Mouse (Mus musculus) intestine, embryonic 14.5 days (tissue): Measurements from ENCODE around the gene Zfp30. TPM values are rescaled to one million over a fixed set of nuclear protein-coding genes. Genes with fewer than 3 reads are reported as not detected.

ENCODE experiments used
- ATAC-seq: fragments of 200-750 bp; cut with Nextera tagmentation; replicated peaks from 2 replicates; pipeline ENCODE4 v1.8.0; 2017; ENCODE audit warnings: low read depth, moderate number of reproducible peaks, moderate TSS enrichment, moderate library complexity; ENCODE audit not compliant: low FRiP score, low TSS enrichment
- DNase-seq: peaks from one replicate; pipeline ENCODE4 v3.0.0-alpha.2; 2018; ENCODE audit warnings: low spot score
- H3K27ac ChIP-seq: fragments of 300-500 bp; sonication (generic); 2 replicates; pipeline ENCODE4 v1.5.1; 2014; ENCODE audit warnings: low read depth, mild to moderate bottlenecking, control low read depth
- H3K27me3 ChIP-seq: fragments of 300-500 bp; sonication (generic); replicated peaks from 2 replicates; pipeline ENCODE4 v1.6.1; 2014; ENCODE audit warnings: low read length, control low read depth; ENCODE audit not compliant: control insufficient read depth, insufficient read depth
- H3K36me3 ChIP-seq: fragments of 300-500 bp; sonication (generic); 2 replicates; pipeline ENCODE4 v1.6.1; 2014; ENCODE audit warnings: low read length, control low read depth; ENCODE audit not compliant: control insufficient read depth, insufficient read depth
- H3K4me1 ChIP-seq: fragments of 300-500 bp; sonication (generic); replicated peaks from 2 replicates; pipeline ENCODE4 v1.6.1; 2014; ENCODE audit warnings: low read length, control low read depth, mixed read lengths; ENCODE audit not compliant: control insufficient read depth, insufficient read depth
- H3K4me2 ChIP-seq: fragments of 300-500 bp; sonication (generic); 2 replicates; pipeline ENCODE4 v1.6.1; 2014; ENCODE audit warnings: low read length
- H3K4me3 ChIP-seq: fragments of 300-500 bp; sonication (generic); 2 replicates; pipeline ENCODE4 v1.5.1; 2014; ENCODE audit warnings: low read depth, low read length, control low read depth, mixed read lengths
- H3K9ac ChIP-seq: fragments of 300-500 bp; sonication (generic); 2 replicates; pipeline ENCODE4 v1.6.1; 2014; ENCODE audit warnings: mild to moderate bottlenecking, low read length
- H3K9me3 ChIP-seq: fragments of 300-500 bp; sonication (generic); 2 replicates; pipeline ENCODE4 v1.6.1; 2016; ENCODE audit warnings: low read length, control low read depth; ENCODE audit not compliant: control insufficient read depth
- WGBS: fragments of 180-500 bp; shearing (Covaris S2); extraction: QIAGEN DNeasy Blood & Tissue Kit; methylation state at CpG from one replicate; pipeline ENCODE4 v1.1.7; 2014; 5-methylcytosine and 5-hydroxymethylcytosine counted together
- polyA plus RNA-seq: library from polyadenylated mRNA; unstranded; fragments of >200 nt; fragmentation: Nextera tagmentation; extraction: Ambion mirVana; gene quantifications from 2 replicates; pipeline ENCODE4 v1.2.1, GENCODE M21; 2014

The Zfp30 gene
- polyA plus RNA-seq, 1 experiment from 2014 or later, result 6.9 TPM

DNA sequence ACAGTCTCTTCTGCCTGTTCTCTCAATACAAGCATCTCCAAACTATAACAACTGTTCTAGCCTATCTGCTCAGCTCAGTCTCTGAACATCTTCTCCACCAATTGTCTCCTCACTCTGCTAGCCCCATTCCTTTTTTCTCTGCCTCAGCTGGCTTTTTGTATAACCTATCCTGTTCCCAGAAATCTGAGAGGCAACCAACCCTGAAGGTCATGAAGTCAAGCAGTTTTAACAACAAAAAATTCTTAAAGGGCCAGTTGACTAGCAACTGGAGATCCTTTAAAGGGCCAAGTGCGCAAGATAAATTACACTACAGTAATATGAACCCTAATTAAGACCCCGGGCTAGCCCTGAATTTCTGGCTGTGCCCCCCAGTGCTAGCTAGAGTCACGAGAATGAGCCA lies 9.4 kb upstream of the Zfp30 start:
- peaks cover 80% of the 10 kb centered on the region for H3K36me3 ChIP-seq
- no peak overlapping the region for H3K27ac ChIP-seq
- no peaks in the 10 kb centered on the region for H3K27me3 ChIP-seq
- 96% methylated on average over 3 of the region's 3 CpGs for WGBS
- no peak overlapping the region for H3K9ac ChIP-seq
- 0 out of 2 replicates have a peak, but pooled peaks cover 5% of the 10 kb centered on the region for H3K9me3 ChIP-seq
- ATAC-seq, result no peak
- H3K4me1 ChIP-seq, result peaks cover 5% of the 10 kb centered on the region; the same call in 1 of the 2 replicates
- H3K4me3 ChIP-seq, result no peak overlapping the region
- H3K4me2 ChIP-seq, result no peak overlapping the region
- DNase-seq, result peak; percentile 24

- DNase-seq (no peak), ATAC-seq (no peak)
- WGBS, result 96% methylated on average over 19 of the region's 19 CpGs
Observed at GRCm38 (mm10) chr7:29776568-29776967, 7.2 kb upstream of the Zfp30 start.

GRCm38 (mm10) chr7:29777372-29777771 lies 6.4 kb upstream of the Zfp30 start:
- ATAC-seq (no peak), DNase-seq (no peak)
- no peak overlapping the region for H3K4me3 ChIP-seq
- 0 out of 2 replicates have a peak, but pooled peaks cover 5% of the 10 kb centered on the region for H3K9me3 ChIP-seq
- H3K9ac ChIP-seq, result no peak overlapping the region
- no peaks in the 10 kb centered on the region for H3K27me3 ChIP-seq
- H3K36me3 ChIP-seq, result peaks cover 77% of the 10 kb centered on the region
- 94% methylated on average over 10 of the region's 10 CpGs for WGBS
- no peaks in the 10 kb centered on the region for H3K4me1 ChIP-seq
- no peak overlapping the region for H3K27ac ChIP-seq
- H3K4me2 ChIP-seq, result no peak overlapping the region

More at GRCm38 (mm10) chr7:29776568-29776967, 7.2 kb upstream of the Zfp30 start:
- Histone ChIP-seq H3K4me3 (no peak overlapping the region), H3K27ac (no peak overlapping the region), H3K4me1 (no peaks in the 10 kb centered on the region), H3K4me2 (no peak overlapping the region), H3K36me3 (peaks cover 83% of the 10 kb centered on the region), H3K9ac (no peak overlapping the region), H3K27me3 (no peaks in the 10 kb centered on the region), H3K9me3 (0 out of 2 replicates have a peak, but pooled peaks cover 5% of the 10 kb centered on the region)

GRCm38 (mm10) chr7:29785023-29785422 lies 1.2 kb downstream of the Zfp30 start:
- Histone ChIP-seq H3K27ac (no peak overlapping the region), H3K36me3 (peaks cover 32% of the 10 kb centered on the region), H3K27me3 (no peaks in the 10 kb centered on the region), H3K9ac (no peak overlapping the region), H3K4me3 (peak overlapping the region; percentile 94), H3K4me2 (peak overlapping the region; percentile 78), H3K4me1 (peaks cover 4% of the 10 kb centered on the region; the same call in 1 of the 2 replicates), H3K9me3 (no peaks in the 10 kb centered on the region; the same call in 1 of the 2 replicates)
- WGBS, result 57% methylated on average over 8 of the region's 8 CpGs
- DNase-seq, result no peak
- no peak for ATAC-seq

GRCm38 (mm10) chr7:29785888-29786287 lies 2.1 kb downstream of the Zfp30 start:
- H3K4me1 ChIP-seq, result peaks cover 4% of the 10 kb centered on the region; the same call in 1 of the 2 replicates
- WGBS, result 79% methylated on average over 5 of the region's 5 CpGs
- no peak overlapping the region for H3K27ac ChIP-seq
- H3K4me3 ChIP-seq, result peak overlapping the region; percentile 94; the same call in 1 of the 2 replicates
- DNase-seq (no peak), ATAC-seq (no peak)
- no peaks in the 10 kb centered on the region; the same call in 1 of the 2 replicates for H3K9me3 ChIP-seq
- H3K9ac ChIP-seq, result peak overlapping the region; percentile 1; the same call in 1 of the 2 replicates
- H3K36me3 ChIP-seq, result peaks cover 40% of the 10 kb centered on the region
- H3K27me3 ChIP-seq, result no peaks in the 10 kb centered on the region
- peak overlapping the region; percentile 78 for H3K4me2 ChIP-seq

DNA sequence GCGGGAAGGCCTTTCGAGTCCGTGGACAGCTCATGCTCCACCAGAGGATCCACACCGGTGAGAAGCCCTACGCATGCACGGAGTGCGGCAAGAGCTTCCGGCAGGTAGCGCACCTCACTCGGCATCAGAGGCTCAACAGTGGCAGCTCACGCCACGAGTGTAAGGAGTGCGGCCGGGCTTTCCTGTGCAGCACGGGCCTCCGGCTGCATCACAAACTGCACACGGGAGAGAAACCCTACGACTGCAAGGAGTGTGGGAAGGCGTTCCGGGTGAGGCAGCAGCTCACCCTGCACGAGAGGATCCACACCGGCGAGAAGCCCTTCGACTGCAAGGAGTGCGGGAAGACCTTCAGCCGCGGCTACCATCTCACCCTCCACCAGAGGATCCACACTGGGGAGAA lies 9.1 kb downstream of the Zfp30 start:
- Histone ChIP-seq H3K27me3 (0 out of 2 replicates have a peak, but pooled peaks cover 5% of the 10 kb centered on the region), H3K27ac (no peak overlapping the region), H3K36me3 (peaks cover 57% of the 10 kb centered on the region), H3K4me3 (no peak overlapping the region), H3K9me3 (peaks cover 8% of the 10 kb centered on the region; the same call in 1 of the 2 replicates), H3K4me2 (no peak overlapping the region), H3K9ac (no peak overlapping the region), H3K4me1 (no peaks in the 10 kb centered on the region)
- no peak for ATAC-seq
- DNase-seq, result no peak
- WGBS, result 41% methylated on average over 27 of the region's 27 CpGs

- Histone ChIP-seq H3K4me1 (no peaks in the 10 kb centered on the region), H3K36me3 (no peaks in the 10 kb centered on the region), H3K27me3 (no peaks in the 10 kb centered on the region), H3K9me3 (no peaks in the 10 kb centered on the region), H3K4me3 (no peak overlapping the region), H3K4me2 (no peak overlapping the region), H3K27ac (no peak overlapping the region), H3K9ac (no peak overlapping the region)
- ATAC-seq (no peak), DNase-seq (no peak)
- 79% methylated on average over 5 of the region's 5 CpGs for WGBS
Observed at GRCm38 (mm10) chr7:29807046-29807445, 23.2 kb downstream of the Zfp30 start.

DNA sequence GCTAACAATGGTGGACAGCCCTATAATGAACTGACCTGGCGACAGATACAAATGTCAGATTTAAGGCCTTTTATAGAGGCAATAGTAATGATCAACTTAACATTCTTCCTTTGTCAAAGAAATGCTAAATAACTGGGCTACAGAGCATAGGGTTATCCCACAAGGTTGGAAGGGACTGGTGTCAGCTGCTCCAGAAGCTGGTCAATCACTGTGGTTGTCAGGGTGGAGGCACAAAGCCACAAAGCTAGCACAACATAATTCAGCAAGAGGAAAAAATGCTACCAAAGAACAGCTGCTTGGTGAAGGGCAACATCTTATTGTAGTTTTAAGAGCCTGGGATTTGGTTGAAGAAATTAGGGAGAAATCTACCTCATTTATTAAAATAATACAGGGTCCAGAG lies 28.4 kb downstream of the Zfp30 start:
- DNase-seq, result no peak

GRCm38 (mm10) chr7:29814381-29814780 lies 30.6 kb downstream of the Zfp30 start:
- Histone ChIP-seq H3K27me3 (no peaks in the 10 kb centered on the region), H3K27ac (no peak overlapping the region), H3K9me3 (no peaks in the 10 kb centered on the region), H3K9ac (no peak overlapping the region), H3K4me2 (no peak overlapping the region), H3K4me3 (no peak overlapping the region), H3K36me3 (0 out of 2 replicates have a peak, but pooled peaks cover 3% of the 10 kb centered on the region), H3K4me1 (peaks cover 18% of the 10 kb centered on the region)
- no peak for ATAC-seq
- whole genome bisulfite sequencing, result 89% methylated on average over 2 of the region's 2 CpGs
- no peak for DNase-seq

More for the DNA sequence above, 28.4 kb downstream of the Zfp30 start:
- H3K27ac ChIP-seq, result no peak overlapping the region
- ATAC-seq, result no peak
- H3K9ac ChIP-seq, result no peak overlapping the region
- peaks cover 12% of the 10 kb centered on the region for H3K4me1 ChIP-seq
- H3K27me3 ChIP-seq, result no peaks in the 10 kb centered on the region
- H3K4me2 ChIP-seq, result no peak overlapping the region
- 94% methylated on average over 1 of the region's 1 CpGs for WGBS
- no peaks in the 10 kb centered on the region for H3K36me3 ChIP-seq
- no peak overlapping the region for H3K4me3 ChIP-seq
- no peaks in the 10 kb centered on the region for H3K9me3 ChIP-seq
